In the genomic region with DNA sequence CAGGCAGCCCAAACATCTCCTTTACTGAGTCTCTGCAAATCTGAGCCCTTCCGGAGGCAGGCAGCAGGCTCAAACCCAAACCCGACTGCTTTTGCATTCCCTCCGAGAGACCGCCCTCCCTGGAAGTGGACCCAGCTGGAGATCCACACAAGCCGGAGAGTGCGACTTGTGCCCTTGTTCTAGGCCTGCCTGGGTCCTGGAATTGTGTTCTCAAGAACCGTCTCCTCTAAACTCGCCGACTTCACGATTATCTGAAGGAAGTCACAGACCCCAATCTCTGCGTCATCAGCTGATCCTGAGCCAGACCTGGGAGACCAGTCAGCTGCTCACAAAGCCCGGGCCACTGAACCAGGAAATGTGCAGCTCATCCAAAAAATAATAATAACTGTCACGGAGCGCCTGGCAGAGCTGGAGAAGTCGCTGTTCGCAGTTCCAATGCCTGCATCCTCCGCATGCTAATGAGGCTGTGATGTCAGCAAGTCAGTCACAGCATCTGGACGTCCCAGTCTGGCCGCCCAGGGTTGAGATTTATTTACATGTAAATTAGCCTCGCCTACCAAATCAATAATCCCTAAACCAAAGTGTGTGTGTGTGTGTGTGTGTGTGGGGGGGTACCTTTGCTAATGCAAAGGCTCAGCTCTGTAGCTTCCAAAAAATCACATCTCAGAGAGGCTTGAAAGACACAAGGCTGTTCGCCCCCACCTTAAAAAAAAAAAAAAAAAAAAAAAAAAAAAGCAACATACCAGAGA, we compare ENCODE assay signal across 8 mouse cellular contexts.
A peak's percentile ranks its signal among the peaks of the same experiment; 100 is the strongest.
DNase-seq lines count a peak whose midpoint lies in the region; ATAC-seq and TF ChIP-seq lines count a peak whose summit lies in the region.

No protein-coding gene starts in this region.

- no peaks in the 10 kb centered on the region for H3K27me3 ChIP-seq in embryonic facial prominence, embryonic 13.5 days
- H3K27me3 ChIP-seq in heart, adult 2 months (ENCODE audit: control insufficient read depth, insufficient read depth, low read length) = no peaks in the 10 kb centered on the region
- H3K27me3 ChIP-seq in midbrain, embryonic 12.5 days = no peaks in the 10 kb centered on the region
- H3K27me3 ChIP-seq in stomach, embryonic 14.5 days (ENCODE audit: control insufficient read depth, insufficient read depth, low read length) = no peaks in the 10 kb centered on the region

- intact Hi-C loops in heart, adult 2 months (cut with DNase I) = loop anchor here (5.0 kb wide), 2 partner anchors 51 to 186 kb away; no protein-coding TSS in a partner anchor
- intact Hi-C loops in left cerebral cortex, postnatal 36 days (cut with DNase I) = loop anchor here (2.0 to 5.0 kb wide), 3 partner anchors 184 to 246 kb away; no protein-coding TSS in a partner anchor

- H3K27ac ChIP-seq in embryonic facial prominence, embryonic 13.5 days = peak overlapping the region; percentile 57
- H3K27ac ChIP-seq in heart, adult 2 months = peak overlapping the region; percentile 73
- H3K27ac ChIP-seq in midbrain, embryonic 12.5 days (replicated peaks) = peak overlapping the region; percentile 79
- peak overlapping the region; percentile 86 for H3K27ac ChIP-seq in stomach, embryonic 14.5 days (ENCODE audit: low read length)

- no peaks in the 10 kb centered on the region for H3K79me2 ChIP-seq in heart, adult 2 months (replicated peaks; ENCODE audit: control insufficient read depth, insufficient read depth, low read length)

- 0 out of 2 replicates have a peak, but pooled peaks have one; percentile 8 for TF ChIP-seq EP300 in heart, adult 2 months (IDR thresholded peaks at IDR 0.05; ENCODE audit: insufficient read depth, low read depth, low read length)

- H3K9ac ChIP-seq in embryonic facial prominence, embryonic 13.5 days = peak overlapping the region; percentile 61
- H3K9ac ChIP-seq in heart, adult 2 months (ENCODE audit: low read depth, low read length) = peak overlapping the region; percentile 39
- peak overlapping the region; percentile 57 for H3K9ac ChIP-seq in midbrain, embryonic 12.5 days (replicated peaks)
- H3K9ac ChIP-seq in stomach, embryonic 14.5 days (replicated peaks; ENCODE audit: low read depth, low read length) = no peak overlapping the region; the same call in 1 of the 2 replicates

- WGBS in embryonic facial prominence, embryonic 13.5 days = under 1% methylated on average over 21 of the region's 21 CpGs
- WGBS in heart, adult 2 months = 4% methylated on average over 21 of the region's 21 CpGs
- WGBS in midbrain, embryonic 12.5 days = under 1% methylated on average over 21 of the region's 21 CpGs
- WGBS in stomach, embryonic 14.5 days = under 1% methylated on average over 21 of the region's 21 CpGs

- peak; percentile 57 for TF ChIP-seq POLR2A in heart, adult 2 months (IDR thresholded peaks at IDR 0.05; ENCODE audit: insufficient read depth, low read depth, low read length)

- H3K4me3 ChIP-seq in embryonic facial prominence, embryonic 13.5 days = peak overlapping the region; percentile 47
- peak overlapping the region; percentile 58 for H3K4me3 ChIP-seq in heart, adult 2 months
- H3K4me3 ChIP-seq in midbrain, embryonic 12.5 days = peak overlapping the region; percentile 47
- peak overlapping the region; percentile 39 for H3K4me3 ChIP-seq in stomach, embryonic 14.5 days (ENCODE audit: low read depth, low read length)

- no peak for TF ChIP-seq CTCF in heart, adult 2 months (IDR thresholded peaks at IDR 0.05)

- no peaks in the 10 kb centered on the region for H3K9me3 ChIP-seq in embryonic facial prominence, embryonic 13.5 days
- no peaks in the 10 kb centered on the region for H3K9me3 ChIP-seq in midbrain, embryonic 12.5 days
- H3K9me3 ChIP-seq in stomach, embryonic 14.5 days (ENCODE audit: control insufficient read depth, low read depth, low read length) = no peaks in the 10 kb centered on the region

- peaks cover 30% of the 10 kb centered on the region for H3K4me1 ChIP-seq in embryonic facial prominence, embryonic 13.5 days
- peaks cover 5% of the 10 kb centered on the region for H3K4me1 ChIP-seq in heart, adult 2 months (ENCODE audit: control insufficient read depth, insufficient read depth, low read length)
- H3K4me1 ChIP-seq in midbrain, embryonic 12.5 days = peaks cover 23% of the 10 kb centered on the region
- H3K4me1 ChIP-seq in stomach, embryonic 14.5 days (ENCODE audit: control insufficient read depth, insufficient read depth, low read length) = peaks cover 21% of the 10 kb centered on the region

- no peaks in the 10 kb centered on the region for H3K36me3 ChIP-seq in embryonic facial prominence, embryonic 13.5 days
- peaks cover 5% of the 10 kb centered on the region for H3K36me3 ChIP-seq in heart, adult 2 months (ENCODE audit: control insufficient read depth, insufficient read depth, low read length)
- H3K36me3 ChIP-seq in midbrain, embryonic 12.5 days = no peaks in the 10 kb centered on the region
- H3K36me3 ChIP-seq in stomach, embryonic 14.5 days (ENCODE audit: control insufficient read depth, insufficient read depth, low read length) = no peaks in the 10 kb centered on the region

- H3K4me2 ChIP-seq in embryonic facial prominence, embryonic 13.5 days = peak overlapping the region; percentile 70
- peak overlapping the region; percentile 55 for H3K4me2 ChIP-seq in midbrain, embryonic 12.5 days (replicated peaks)
- H3K4me2 ChIP-seq in stomach, embryonic 14.5 days (replicated peaks; ENCODE audit: low read depth, low read length) = peak overlapping the region; percentile 59

- ATAC-seq in embryonic facial prominence, embryonic 13.5 days (ENCODE audit: insufficient number of reproducible peaks, insufficient read depth, low FRiP score, low TSS enrichment, low read depth) = 0 out of 2 replicates have a peak, but pooled peaks have one; percentile 6
- ATAC-seq in midbrain, embryonic 12.5 days (ENCODE audit: low FRiP score, low read depth) = peak; percentile 89
- peak; percentile 61 for ATAC-seq in stomach, embryonic 14.5 days (ENCODE audit: insufficient number of reproducible peaks, insufficient read depth, low FRiP score, low read depth)
- no peak for ATAC-seq in megakaryocyte-erythroid progenitor cell, adult 5-6 weeks (replicated peaks; ENCODE audit: low FRiP score, low TSS enrichment, poor library complexity, severe bottlenecking)

- DNase-seq in adrenal gland, postnatal 25 days = peak; percentile 59
- DNase-seq in heart, adult 2 months = peak; percentile 79 to 81
- peak; percentile 69 for DNase-seq in kidney, adult 18-20 months
- DNase-seq in left cerebral cortex, postnatal 36 days (ENCODE audit: low spot score in 2 of 2) = peak; percentile 79 to 80
